Mouse (Mus musculus) hindbrain, postnatal 0 days (tissue): ENCODE measurements around the gene Wrap73. TPM values are rescaled to one million over a fixed set of nuclear protein-coding genes. Genes with fewer than 3 reads are reported as not detected.
A peak's percentile ranks its signal among the peaks of the same experiment; 100 is the strongest.

ENCODE experiments used
- ATAC-seq: fragments of 200-750 bp; cut with Nextera tagmentation; 2 replicates; pipeline ENCODE4 v1.8.0; 2017; ENCODE audit warnings: mild to moderate bottlenecking, moderate TSS enrichment, moderate library complexity
- DNase-seq: peaks from one replicate; pipeline ENCODE4 v3.0.0-alpha.2; 2015; ENCODE audit warnings: low spot score
- H3K27ac ChIP-seq: fragments of 300-500 bp; sonication (generic); 2 replicates; pipeline ENCODE4 v1.5.1; 2014; ENCODE audit warnings: mild to moderate bottlenecking
- H3K27me3 ChIP-seq: fragments of 300-500 bp; sonication (generic); 2 replicates; pipeline ENCODE4 v1.6.1; 2014; ENCODE audit warnings: low read length, mixed read lengths; ENCODE audit not compliant: insufficient read depth
- H3K36me3 ChIP-seq: fragments of 300-500 bp; sonication (generic); 2 replicates; pipeline ENCODE4 v1.6.1; 2014; ENCODE audit warnings: low read length, mixed read lengths; ENCODE audit not compliant: insufficient read depth
- H3K4me1 ChIP-seq: fragments of 300-500 bp; sonication (generic); 2 replicates; pipeline ENCODE4 v1.6.1; 2014; ENCODE audit warnings: antibody characterized with exemption, low read length, mixed read lengths; ENCODE audit not compliant: insufficient read depth
- H3K4me2 ChIP-seq: fragments of 300-500 bp; sonication (generic); 2 replicates; pipeline ENCODE4 v1.6.1; 2014; ENCODE audit warnings: low read depth, mild to moderate bottlenecking, low read length, moderate library complexity, mixed read lengths
- H3K4me3 ChIP-seq: fragments of 300-500 bp; sonication (generic); 2 replicates; pipeline ENCODE4 v1.5.1; 2014; ENCODE audit warnings: low read length
- H3K9ac ChIP-seq: fragments of 300-500 bp; sonication (generic); replicated peaks from 2 replicates; pipeline ENCODE4 v1.6.1; 2014; ENCODE audit warnings: mild to moderate bottlenecking, low read length, moderate library complexity, mixed read lengths
- H3K9me3 ChIP-seq: fragments of 300-500 bp; sonication (generic); 2 replicates; pipeline ENCODE4 v1.6.1; 2016; ENCODE audit warnings: low read length, mixed read lengths
- CTCF ChIP-seq: IDR thresholded peaks from 2 replicates; pipeline ENCODE4 v1.5.1; 2016; ENCODE audit warnings: antibody characterized with exemption, control low read depth, low read depth
- WGBS: fragments of 180-500 bp; shearing (Covaris S2); extraction: QIAGEN DNeasy Blood & Tissue Kit; methylation state at CpG from one replicate; pipeline ENCODE4 v1.1.7; 2014; 5-methylcytosine and 5-hydroxymethylcytosine counted together
- polyA plus RNA-seq: library from polyadenylated mRNA; unstranded; fragments of >200 nt; fragmentation: Nextera tagmentation; extraction: Ambion mirVana; gene quantifications from 2 replicates; pipeline ENCODE4 v1.2.1, GENCODE M21; 2015
- total RNA-seq: library from RNA; depleted of rRNA; stranded (reverse); fragments of >200 nt; gene quantifications from 2 replicates; pipeline ENCODE4 v1.2.3, GENCODE M21; 2014

The Wrap73 gene
- total and polyA plus RNA-seq, 2 experiments from 2014 or later = 36.5 to 76.7 TPM

- Histone ChIP-seq H3K4me3 (peak within 1 kb of the TSS; percentile 71), H3K9me3 (no peaks in the 10 kb centered on the region), H3K27ac (peak within 1 kb of the TSS; percentile 81), H3K4me1 (peaks cover 12% of the 10 kb centered on the region), H3K27me3 (no peaks in the 10 kb centered on the region), H3K36me3 (peaks cover 28% of the 10 kb centered on the region; the same call in 1 of the 2 replicates), H3K4me2 (peak within 1 kb of the TSS; percentile 93), H3K9ac (peak within 1 kb of the TSS; percentile 78)
- no peak for TF ChIP-seq CTCF
- ATAC-seq (peak; percentile 97), DNase-seq (peak; percentile 98)
- under 1% methylated on average over 70 of the region's 75 CpGs for WGBS
Observed at GRCm38 (mm10) chr4:154160538-154161390, 18.6 kb downstream of the Wrap73 start, which contains the start of gene Tprgl. Tprgl (minus strand) TSS chr4:154160666.

GRCm38 (mm10) chr4:154163296-154163695, 21.1 kb downstream of the Wrap73 start:
- Histone ChIP-seq H3K4me3 (no peak overlapping the region), H3K27me3 (no peaks in the 10 kb centered on the region), H3K4me1 (peaks cover 12% of the 10 kb centered on the region), H3K36me3 (peaks cover 3% of the 10 kb centered on the region; the same call in 1 of the 2 replicates), H3K4me2 (no peak overlapping the region), H3K9me3 (no peaks in the 10 kb centered on the region), H3K9ac (no peak overlapping the region), H3K27ac (no peak overlapping the region)
- 25% methylated on average over 7 of the region's 7 CpGs for WGBS
- ATAC-seq (no peak), DNase-seq (peak; percentile 88)
- peak; percentile 88 for TF ChIP-seq CTCF

GRCm38 (mm10) chr4:154167053-154167452, 24.9 kb downstream of the Wrap73 start:
- Histone ChIP-seq H3K9me3 (no peaks in the 10 kb centered on the region), H3K27me3 (peaks cover 22% of the 10 kb centered on the region; the same call in 1 of the 2 replicates), H3K9ac (no peak overlapping the region), H3K4me3 (no peak overlapping the region), H3K27ac (no peak overlapping the region), H3K4me2 (no peak overlapping the region), H3K4me1 (peaks cover 5% of the 10 kb centered on the region; the same call in 1 of the 2 replicates), H3K36me3 (no peaks in the 10 kb centered on the region)
- ATAC-seq (no peak), DNase-seq (peak; percentile 66)
- TF ChIP-seq CTCF = peak; percentile 74
- 22% methylated on average over 5 of the region's 5 CpGs for WGBS

- H3K27me3 ChIP-seq = peaks cover 22% of the 10 kb centered on the region; the same call in 1 of the 2 replicates
- peak overlapping the region; percentile 48 for H3K4me3 ChIP-seq
- no peak for TF ChIP-seq CTCF
- no peak overlapping the region for H3K9ac ChIP-seq
- H3K4me2 ChIP-seq = peak overlapping the region; percentile 85
- ATAC-seq = no peak
- WGBS = 2% methylated on average over 15 of the region's 15 CpGs
- H3K27ac ChIP-seq = no peak overlapping the region
- no peaks in the 10 kb centered on the region for H3K36me3 ChIP-seq
- no peaks in the 10 kb centered on the region for H3K9me3 ChIP-seq
- H3K4me1 ChIP-seq = peaks cover 5% of the 10 kb centered on the region; the same call in 1 of the 2 replicates
- no peak for DNase-seq
Observed at GRCm38 (mm10) chr4:154170021-154170420, 27.8 kb downstream of the Wrap73 start.

GRCm38 (mm10) chr4:154170506-154171150, 28.5 kb downstream of the Wrap73 start, which contains the start of gene Megf6:
Megf6 (plus strand) TSS chr4:154170730.
- Histone ChIP-seq H3K4me2 (peak within 1 kb of the TSS; percentile 85), H3K4me1 (peaks cover 5% of the 10 kb centered on the region; the same call in 1 of the 2 replicates), H3K9me3 (no peaks in the 10 kb centered on the region), H3K9ac (0 out of 2 replicates have a peak within 1 kb of the TSS, but pooled peaks have one; percentile 33), H3K4me3 (peak within 1 kb of the TSS; percentile 48), H3K27ac (no peak within 1 kb of the TSS), H3K36me3 (no peaks in the 10 kb centered on the region), H3K27me3 (peaks cover 22% of the 10 kb centered on the region; the same call in 1 of the 2 replicates)
- DNase-seq = peak; percentile 40
- WGBS = 1% methylated on average over 51 of the region's 61 CpGs
- TF ChIP-seq CTCF = no peak
- peak; percentile 42; the same call in 1 of the 2 replicates for ATAC-seq

- no peak for DNase-seq
- Histone ChIP-seq H3K4me2 (peak overlapping the region; percentile 85), H3K4me1 (peaks cover 5% of the 10 kb centered on the region; the same call in 1 of the 2 replicates), H3K4me3 (peak overlapping the region; percentile 48), H3K27ac (no peak overlapping the region), H3K27me3 (peaks cover 22% of the 10 kb centered on the region; the same call in 1 of the 2 replicates), H3K9me3 (no peaks in the 10 kb centered on the region), H3K9ac (0 out of 2 replicates have a peak overlapping the region, but pooled peaks have one; percentile 33), H3K36me3 (no peaks in the 10 kb centered on the region)
- 2% methylated on average over 37 of the region's 37 CpGs for WGBS
- 0 out of 2 replicates have a peak, but pooled peaks have one; percentile 10 for ATAC-seq
- no peak for TF ChIP-seq CTCF
Observed at GRCm38 (mm10) chr4:154171151-154171930, 29.2 kb downstream of the Wrap73 start.
